Mouse (Mus musculus) olfactory bulb, adult 2 months (tissue): Measurements from ENCODE around the gene Fgf4.
A peak's percentile ranks its signal among the peaks of the same experiment; 100 is the strongest.

ENCODE experiments used
- CTCF ChIP-seq: fragments of 200-500 bp; IDR thresholded peaks from 2 replicates; pipeline ENCODE4 v1.5.1; 2012; ENCODE audit warnings: low read depth, mild to moderate bottlenecking, low read length, moderate library complexity; ENCODE audit not compliant: insufficient read depth
- POLR2A ChIP-seq: fragments of 200-500 bp; IDR thresholded peaks from 2 replicates; pipeline ENCODE4 v1.6.1; 2012; ENCODE audit warnings: mild to moderate bottlenecking, low read depth, low read length, moderate library complexity; ENCODE audit not compliant: insufficient read depth

DNA sequence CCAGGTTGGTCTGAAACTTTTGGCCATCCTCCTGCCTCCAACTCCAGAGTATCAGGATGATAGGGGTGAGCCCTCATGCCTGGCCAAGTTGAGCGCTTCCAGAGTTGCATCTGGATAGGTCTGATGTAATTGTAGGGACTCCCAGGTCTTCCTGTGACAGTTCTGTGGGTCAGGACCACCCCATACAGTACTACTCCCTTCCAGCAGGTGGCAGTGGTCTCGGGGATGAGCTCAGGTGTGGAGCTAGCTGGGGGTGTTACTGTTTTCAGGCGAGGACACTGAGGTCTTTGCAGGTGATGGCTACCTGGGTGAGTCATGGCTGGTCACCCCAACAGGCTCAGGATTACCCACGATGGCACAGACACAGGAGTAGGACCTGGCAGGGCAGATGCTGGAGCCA lies 1.0 kb upstream of the Fgf4 start:
- peak; percentile 35; the same call in 1 of the 2 replicates for TF ChIP-seq CTCF
- TF ChIP-seq POLR2A: no peak
